Mouse (Mus musculus) ES-E14 (cell line): ENCODE data around the gene Limk1.

Experiments
- HCFC1 ChIP-seq: IDR thresholded peaks from 2 replicates; pipeline ENCODE4 v1.6.1; 2012; ENCODE audit warnings: low read length, inconsistent platforms, borderline replicate concordance; ENCODE audit not compliant: insufficient read depth
- ZC3H11A ChIP-seq: IDR thresholded peaks from 2 replicates; pipeline ENCODE4 v1.6.1; 2012; ENCODE audit warnings: low read depth, mild to moderate bottlenecking, inconsistent platforms, low read length, borderline replicate concordance

- TF ChIP-seq HCFC1 = no peak
- TF ChIP-seq ZC3H11A = no peak
Observed at GRCm38 (mm10) chr5:134683813-134684212, 4.6 kb downstream of the Limk1 start.
